Mouse (Mus musculus) G1E (cell line): ENCODE measurements around the gene Ccl25.

Source experiments
- CTCF ChIP-seq: IDR thresholded peaks from 2 replicates; pipeline ENCODE4 v1.5.1; 2012; ENCODE audit warnings: low read depth, low read length, inconsistent platforms, mixed read lengths
- GATA1 ChIP-seq: IDR thresholded peaks from 2 replicates; pipeline ENCODE4 v1.6.1; 2012; ENCODE audit warnings: borderline replicate concordance, low read length, inconsistent platforms, mixed read lengths
- GATA2 ChIP-seq: IDR thresholded peaks from 2 replicates; pipeline ENCODE4 v1.6.1; 2012; ENCODE audit warnings: low read depth, low read length, inconsistent platforms, borderline replicate concordance
- POLR2AphosphoS5 ChIP-seq: IDR thresholded peaks from 2 replicates; pipeline ENCODE4 v1.6.1; 2012; ENCODE audit warnings: low read depth, low read length, inconsistent platforms; ENCODE audit not compliant: insufficient replicate concordance
- TAL1 ChIP-seq: conservative IDR thresholded peaks from 2 replicates; pipeline ENCODE4 v1.6.1; 2012; ENCODE audit warnings: low read depth, low read length, inconsistent platforms, mixed read lengths

DNA sequence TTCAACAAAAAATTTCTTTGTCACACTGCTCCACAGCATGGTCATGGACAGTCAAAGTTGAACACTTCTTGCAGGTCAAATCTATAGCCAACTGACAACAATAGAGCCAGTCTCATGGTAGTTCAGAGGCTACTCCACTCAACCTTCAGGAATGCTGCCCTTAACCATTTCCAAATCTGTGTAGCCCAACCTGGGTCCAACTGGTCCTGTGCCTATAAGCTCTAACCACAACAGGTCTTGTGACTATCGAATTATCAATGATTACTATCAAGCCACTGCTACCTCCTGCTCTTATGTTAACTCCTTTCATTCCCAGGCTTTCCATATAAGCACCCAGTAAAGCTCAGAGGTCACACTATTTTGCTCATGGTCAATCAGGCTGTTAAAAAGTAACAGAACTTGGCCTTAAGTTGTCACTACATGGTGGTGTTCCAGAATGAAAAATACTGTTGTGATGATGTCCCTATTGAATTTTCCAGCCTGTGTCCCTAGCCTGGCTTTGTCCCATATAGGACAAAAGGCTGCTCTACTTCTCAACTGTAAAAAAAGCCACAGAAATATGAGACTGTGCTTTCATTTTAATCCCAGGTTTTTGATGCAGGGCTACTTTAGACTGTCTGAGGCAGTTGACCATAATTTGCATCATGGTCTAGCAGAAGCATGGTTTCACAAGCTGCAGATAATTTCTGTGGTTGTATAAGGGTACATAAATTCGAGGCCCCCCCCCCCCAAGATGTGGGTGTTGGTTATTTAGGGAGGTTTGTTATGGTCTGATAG, 6.0 kb upstream of the Ccl25 start:
- TF ChIP-seq GATA1 (no peak), CTCF (no peak), TAL1 (no peak), POLR2AphosphoS5 (no peak), GATA2 (no peak)
